Mouse (Mus musculus) layer of hippocampus, postnatal 10 days (tissue): ENCODE results near the gene Fra10ac1. TPM values are rescaled to one million over a fixed set of nuclear protein-coding genes. Genes with fewer than 3 reads are reported as not detected.

Experiments used
- total RNA-seq, 2 experiments: library from RNA; stranded (reverse); gene quantifications; 2 replicates each; pipeline ENCODE4 v1.2.3; 2021

The Fra10ac1 gene
- total RNA-seq, 2 experiments from 2014 or later = 18.5 to 20.8 TPM

Other genes with a start within 250 kb of the Fra10ac1 start
- gene Myof, start 180.6 kb downstream of the Fra10ac1 start, total RNA-seq = 1 to 10 TPM; 6.6 to 8.0 TPM
- 1 to 10 TPM; 1.9 to 2.1 TPM for gene Cep55, start 169.1 kb downstream of the Fra10ac1 start, total RNA-seq
- gene Ffar4, start 127.1 kb downstream of the Fra10ac1 start, total RNA-seq = not detected
- 1 to 10 TPM; 7.9 to 9.2 TPM for gene Rbp4, start 98.9 kb downstream of the Fra10ac1 start, total RNA-seq
- gene Pde6c, start 91.4 kb downstream of the Fra10ac1 start, total RNA-seq = under 1 TPM; 0.16 to 0.18 TPM
- gene Lgi1, start 40.4 kb upstream of the Fra10ac1 start, total RNA-seq = 100 to 1,000 TPM; 117 to 133 TPM
- gene Slc35g1, start 171.8 kb upstream of the Fra10ac1 start, total RNA-seq = 1 to 10 TPM; 3.3 to 3.7 TPM